Mouse (Mus musculus): ENCODE results near the gene Nr2f2.

The Nr2f2 gene

GRCm38 (mm10) chr7:70365941-70366807, at the start of gene Nr2f2:
Gene Nr2f2 (minus strand): TSS chr7:70366735.
- DNase-seq: peak; percentile 65

GRCm38 (mm10) chr7:70414461-70414860, 47.9 kb upstream of the Nr2f2 start:
- DNase-seq: no peak

GRCm38 (mm10) chr7:70413646-70414045, 47.1 kb upstream of the Nr2f2 start:
- DNase-seq: no peak

- DNase-seq: no peak
Measured at GRCm38 (mm10) chr7:70412900-70413299, 46.4 kb upstream of the Nr2f2 start.

- no peak for DNase-seq
Measured at GRCm38 (mm10) chr7:70410350-70410749, 43.8 kb upstream of the Nr2f2 start.

- DNase-seq: no peak
Measured at GRCm38 (mm10) chr7:70409890-70410289, 43.4 kb upstream of the Nr2f2 start.

- DNase-seq: no peak
Measured at GRCm38 (mm10) chr7:70408814-70409213, 42.3 kb upstream of the Nr2f2 start.

- peak; percentile 63 for DNase-seq
Measured at GRCm38 (mm10) chr7:70407123-70407522, 40.6 kb upstream of the Nr2f2 start.

- DNase-seq: no peak
Measured at GRCm38 (mm10) chr7:70406527-70406926, 40.0 kb upstream of the Nr2f2 start.

- DNase-seq: no peak
Measured at GRCm38 (mm10) chr7:70405466-70405865, 38.9 kb upstream of the Nr2f2 start.

GRCm38 (mm10) chr7:70382828-70383227, 16.3 kb upstream of the Nr2f2 start:
- DNase-seq: no peak

GRCm38 (mm10) chr7:70381409-70382244, 15.1 kb upstream of the Nr2f2 start:
- no peak for DNase-seq

- no peak for DNase-seq
Measured at GRCm38 (mm10) chr7:70380943-70381342, 14.4 kb upstream of the Nr2f2 start.

- DNase-seq: no peak
Measured at GRCm38 (mm10) chr7:70380246-70380645, 13.7 kb upstream of the Nr2f2 start.

GRCm38 (mm10) chr7:70370552-70371262, 4.2 kb upstream of the Nr2f2 start:
- peak; percentile 51 for DNase-seq

GRCm38 (mm10) chr7:70369731-70370551, 3.4 kb upstream of the Nr2f2 start:
- peak; percentile 72 for DNase-seq

GRCm38 (mm10) chr7:70369061-70369730, 2.7 kb upstream of the Nr2f2 start:
- DNase-seq: peak; percentile 69

- DNase-seq: no peak
Measured at GRCm38 (mm10) chr7:70368751-70369060, 2.2 kb upstream of the Nr2f2 start.

GRCm38 (mm10) chr7:70368268-70368655, 1.7 kb upstream of the Nr2f2 start:
- DNase-seq: peak; percentile 7

GRCm38 (mm10) chr7:70367591-70368267, 1.2 kb upstream of the Nr2f2 start:
- peak; percentile 83 for DNase-seq

GRCm38 (mm10) chr7:70366808-70367095, 217 bp upstream of the Nr2f2 start:
- no peak for DNase-seq

Data from kidney, postnatal 10 days (tissue).